Mouse (Mus musculus) myocyte (in vitro differentiated cells): ENCODE measurements at regions not wholly inside any gene's neighbourhood (a gene's known extent, or its start where the extent isn't known, plus 50 kb on each side); places are given as distances from the start of the nearest gene placed in this dataset.

Experiments used
- H3K27me3 ChIP-seq: one replicate; pipeline ENCODE4 v1.6.1; 2011; ENCODE audit not compliant: control insufficient read depth, insufficient read depth, insufficient read length
- H3K36me3 ChIP-seq: one replicate; pipeline ENCODE4 v1.6.1; 2011; ENCODE audit not compliant: control insufficient read depth, insufficient read depth
- H3K4me2 ChIP-seq: one replicate; pipeline ENCODE4 v1.6.1; 2011; ENCODE audit warnings: low read depth, control low read depth
- H3K4me3 ChIP-seq: one replicate; pipeline ENCODE4 v1.5.1; 2011; ENCODE audit warnings: mild to moderate bottlenecking, control low read depth, moderate library complexity
- H3K79me2 ChIP-seq: one replicate; pipeline ENCODE4 v1.6.1; 2011; ENCODE audit not compliant: control insufficient read depth, insufficient read depth
- H3ac ChIP-seq: one replicate; pipeline ENCODE4 v1.6.1; 2011; ENCODE audit not compliant: control insufficient read depth, insufficient read length
- CEBPB ChIP-seq: IDR thresholded peaks from 2 replicates; pipeline ENCODE4 v1.6.1; 2011; ENCODE audit warnings: mild to moderate bottlenecking, moderate library complexity; ENCODE audit not compliant: poor library complexity, insufficient read depth, severe bottlenecking
- E2F4 ChIP-seq: IDR thresholded peaks from one replicate; pipeline ENCODE4 v1.6.1; 2011; ENCODE audit warnings: mild to moderate bottlenecking, control low read depth, moderate library complexity; ENCODE audit not compliant: insufficient read depth
- MAX ChIP-seq: IDR thresholded peaks from one replicate; pipeline ENCODE4 v1.6.1; 2011; ENCODE audit warnings: low read depth, mild to moderate bottlenecking, control low read depth
- MYOD1 ChIP-seq, 3 experiments: IDR thresholded peaks; one replicate each; pipeline ENCODE4 v1.6.1; 2011; ENCODE audit warnings: control low read depth in 2 of 3, low read depth in 2 of 3, mild to moderate bottlenecking in 2 of 3, moderate library complexity in 1 of 3; ENCODE audit not compliant: insufficient read length in 2 of 3, control insufficient read depth in 1 of 3
- MYOG ChIP-seq, 3 experiments: IDR thresholded peaks; one replicate each; pipeline ENCODE4 v1.6.1; 2011; ENCODE audit warnings: control low read depth in 2 of 3, low read depth in 2 of 3, mild to moderate bottlenecking in 2 of 3; ENCODE audit not compliant: insufficient read length in 2 of 3, control insufficient read depth in 1 of 3, insufficient read depth in 1 of 3
- POLR2A ChIP-seq: IDR thresholded peaks from one replicate; pipeline ENCODE4 v1.6.1; 2011; ENCODE audit warnings: low read depth, mild to moderate bottlenecking, control low read depth, moderate library complexity; ENCODE audit not compliant: insufficient read length
- POLR2AphosphoS2 ChIP-seq: IDR thresholded peaks from one replicate; pipeline ENCODE4 v1.6.1; 2011; ENCODE audit warnings: low read depth, control low read depth; ENCODE audit not compliant: insufficient read length
- REST ChIP-seq: IDR thresholded peaks from one replicate; pipeline ENCODE4 v1.6.1; 2011; ENCODE audit warnings: mild to moderate bottlenecking, control low read depth, moderate library complexity; ENCODE audit not compliant: insufficient read depth, insufficient read length
- SRF ChIP-seq: IDR thresholded peaks from one replicate; pipeline ENCODE4 v1.6.1; 2011; ENCODE audit warnings: low read depth; ENCODE audit not compliant: control insufficient read depth, insufficient read length
- TCF12 ChIP-seq: IDR thresholded peaks from one replicate; pipeline ENCODE4 v1.6.1; 2011; ENCODE audit warnings: mild to moderate bottlenecking, control low read depth; ENCODE audit not compliant: poor library complexity, insufficient read depth, severe bottlenecking
- TCF3 ChIP-seq: IDR thresholded peaks from one replicate; pipeline ENCODE4 v1.6.1; 2011; ENCODE audit warnings: low read depth, control low read depth; ENCODE audit not compliant: insufficient read length
- USF1 ChIP-seq: IDR thresholded peaks from one replicate; pipeline ENCODE4 v1.6.1; 2011; ENCODE audit warnings: low read depth, mild to moderate bottlenecking, control low read depth, moderate library complexity

- no peak for TF ChIP-seq E2F4
- peaks cover 30% of the 10 kb centered on the region for H3K27me3 ChIP-seq
- no peaks in the 10 kb centered on the region for H3K79me2 ChIP-seq
- H3ac ChIP-seq, result no peak overlapping the region
- no peak overlapping the region for H3K4me3 ChIP-seq
- no peak overlapping the region for H3K4me2 ChIP-seq
- H3K36me3 ChIP-seq, result no peaks in the 10 kb centered on the region
These were observed 313.1 kb downstream of the Mtx2 start for GRCm38 (mm10) chr2:75138746-75139060.

GRCm38 (mm10) chr2:75139544-75139943 lies 313.9 kb downstream of the Mtx2 start:
- Histone ChIP-seq H3K27me3 (peaks cover 30% of the 10 kb centered on the region), H3K79me2 (no peaks in the 10 kb centered on the region), H3K36me3 (no peaks in the 10 kb centered on the region), H3ac (no peak overlapping the region), H3K4me2 (no peak overlapping the region), H3K4me3 (no peak overlapping the region)
- TF ChIP-seq E2F4, result no peak
- TF ChIP-seq USF1, result no peak
- TF ChIP-seq REST, result no peak
- no peak for TF ChIP-seq POLR2AphosphoS2
- TF ChIP-seq MYOG (IDR thresholded peaks at IDR 0.05; ENCODE audit: control insufficient read depth in 1 of 3, insufficient read depth in 1 of 3, insufficient read length in 2 of 3, low read depth in 2 of 3), result no peak
- TF ChIP-seq TCF12, result no peak
- no peak for TF ChIP-seq POLR2A
- TF ChIP-seq CEBPB, result no peak
- TF ChIP-seq MYOD1 (IDR thresholded peaks at IDR 0.05; ENCODE audit: control insufficient read depth in 1 of 3, insufficient read length in 2 of 3, low read depth in 2 of 3), result no peak

- Histone ChIP-seq H3K4me3 (no peak overlapping the region), H3K27me3 (peaks cover 24% of the 10 kb centered on the region), H3K4me2 (no peak overlapping the region), H3K79me2 (no peaks in the 10 kb centered on the region), H3K36me3 (no peaks in the 10 kb centered on the region), H3ac (no peak overlapping the region)
- no peak for TF ChIP-seq USF1
- no peak for TF ChIP-seq POLR2A
- no peak for TF ChIP-seq REST
- no peak for TF ChIP-seq SRF
- TF ChIP-seq TCF3, result no peak
- no peak for TF ChIP-seq MYOD1 (IDR thresholded peaks at IDR 0.05; ENCODE audit: control insufficient read depth in 1 of 3, insufficient read length in 2 of 3, low read depth in 2 of 3)
- TF ChIP-seq MAX, result no peak
- no peak for TF ChIP-seq E2F4
- TF ChIP-seq POLR2AphosphoS2, result no peak
- no peak for TF ChIP-seq CEBPB
- no peak for TF ChIP-seq MYOG (IDR thresholded peaks at IDR 0.05; ENCODE audit: control insufficient read depth in 1 of 3, insufficient read depth in 1 of 3, insufficient read length in 2 of 3, low read depth in 2 of 3)
- no peak for TF ChIP-seq TCF12
These were observed 317.1 kb downstream of the Mtx2 start for GRCm38 (mm10) chr2:75142675-75143074.

DNA sequence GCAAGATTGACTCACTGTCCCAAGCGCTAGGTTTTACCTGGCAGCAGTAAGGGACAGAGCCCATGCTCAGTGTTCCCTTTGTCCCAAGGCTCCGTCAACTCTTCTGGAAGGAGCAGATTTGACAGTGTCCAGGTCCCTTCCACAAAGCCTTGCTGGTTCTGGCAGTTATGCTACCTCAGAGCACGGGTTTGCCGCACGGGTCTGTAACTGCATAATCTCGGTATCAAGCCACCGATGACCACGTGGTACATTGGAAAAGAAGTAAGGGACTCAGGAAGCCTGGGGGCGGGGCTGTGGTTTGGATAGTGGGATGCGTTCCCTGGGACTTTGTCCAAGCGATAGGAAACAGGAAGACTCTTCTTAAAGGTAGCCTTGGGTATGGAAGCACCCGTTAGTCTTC lies 319.3 kb downstream of the Mtx2 start:
- TF ChIP-seq MYOD1 (IDR thresholded peaks at IDR 0.05; ENCODE audit: control insufficient read depth in 1 of 3, insufficient read length in 2 of 3, low read depth in 2 of 3) (no peak), MYOG (IDR thresholded peaks at IDR 0.05; ENCODE audit: control insufficient read depth in 1 of 3, insufficient read depth in 1 of 3, insufficient read length in 2 of 3, low read depth in 2 of 3) (no peak), POLR2AphosphoS2 (no peak), E2F4 (no peak)

DNA sequence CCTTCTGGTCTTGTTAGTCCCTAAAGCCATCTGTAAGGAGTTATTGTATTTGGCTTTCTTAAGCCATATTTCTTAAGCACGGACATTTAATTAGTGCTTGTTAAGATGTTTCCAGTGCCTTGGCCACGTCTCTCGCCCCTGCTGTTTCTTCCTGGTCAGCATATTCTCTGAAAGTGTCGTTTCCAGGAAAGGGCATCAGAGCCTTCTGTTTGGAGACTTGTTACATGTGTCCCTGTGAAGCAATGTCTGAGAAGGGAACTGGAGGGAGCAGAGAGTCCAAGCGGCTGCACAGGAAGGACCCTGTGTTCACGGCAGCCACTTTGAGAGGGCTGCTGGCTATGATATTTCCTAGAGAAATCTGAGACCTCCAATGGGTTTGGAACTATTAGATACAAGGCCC lies 320.7 kb downstream of the Mtx2 start:
- H3K27me3 ChIP-seq, result peaks cover 24% of the 10 kb centered on the region
- H3K4me2 ChIP-seq, result no peak overlapping the region

More for the DNA sequence above, 319.3 kb downstream of the Mtx2 start:
- Histone ChIP-seq H3K27me3 (peaks cover 25% of the 10 kb centered on the region), H3K36me3 (no peaks in the 10 kb centered on the region), H3K79me2 (no peaks in the 10 kb centered on the region), H3K4me3 (no peak overlapping the region), H3ac (no peak overlapping the region), H3K4me2 (no peak overlapping the region)

More for the DNA sequence above, 320.7 kb downstream of the Mtx2 start:
- Histone ChIP-seq H3K4me3 (no peak overlapping the region), H3ac (no peak overlapping the region), H3K36me3 (no peaks in the 10 kb centered on the region), H3K79me2 (no peaks in the 10 kb centered on the region)
- TF ChIP-seq CEBPB, result no peak
- TF ChIP-seq E2F4, result no peak
- no peak for TF ChIP-seq TCF3
- no peak for TF ChIP-seq SRF
- TF ChIP-seq TCF12, result no peak
- TF ChIP-seq MAX, result no peak
- TF ChIP-seq MYOG (IDR thresholded peaks at IDR 0.05; ENCODE audit: control insufficient read depth in 1 of 3, insufficient read depth in 1 of 3, insufficient read length in 2 of 3, low read depth in 2 of 3), result no peak
- TF ChIP-seq MYOD1 (IDR thresholded peaks at IDR 0.05; ENCODE audit: control insufficient read depth in 1 of 3, insufficient read length in 2 of 3, low read depth in 2 of 3), result no peak
- no peak for TF ChIP-seq POLR2AphosphoS2
- no peak for TF ChIP-seq REST
- TF ChIP-seq POLR2A, result no peak
- no peak for TF ChIP-seq USF1
